Mouse (Mus musculus): ENCODE data around the gene Nol3. TPM values are rescaled to one million over a fixed set of nuclear protein-coding genes. Genes with fewer than 3 reads are reported as not detected.

The Nol3 gene
- polyA plus RNA-seq, 1 experiment from 2014 or later, result 1.2 TPM

- no peaks in the 10 kb centered on the region for H3K36me3 ChIP-seq (ENCODE audit: insufficient read depth, low read length)
- peaks cover 99% of the 10 kb centered on the region for H3K27me3 ChIP-seq (ENCODE audit: insufficient read depth, low read length)
- H3K27ac ChIP-seq (ENCODE audit: low read length), result no peak overlapping the region
- ATAC-seq (ENCODE audit: low FRiP score, low TSS enrichment), result no peak
- H3K4me1 ChIP-seq (ENCODE audit: insufficient read depth, low read length), result peaks cover 35% of the 10 kb centered on the region
- no peak overlapping the region for H3K9ac ChIP-seq (replicated peaks; ENCODE audit: low read length)
- H3K9me3 ChIP-seq (ENCODE audit: low read length), result no peaks in the 10 kb centered on the region
- H3K4me2 ChIP-seq (replicated peaks; ENCODE audit: low read depth, low read length), result no peak overlapping the region
- WGBS, result 1% methylated on average over 11 of the region's 11 CpGs
- H3K4me3 ChIP-seq (ENCODE audit: low read length), result peak overlapping the region; percentile 19; the same call in 1 of the 2 replicates
These were observed 5.1 kb upstream of the Nol3 start for GRCm38 (mm10) chr8:105270916-105271186.

GRCm38 (mm10) chr8:105275387-105275786 lies 553 bp upstream of the Nol3 start:
- Histone ChIP-seq H3K9ac (replicated peaks; ENCODE audit: low read length) (no peak overlapping the region), H3K4me3 (ENCODE audit: low read length) (no peak overlapping the region)
- no peak for ATAC-seq (ENCODE audit: low FRiP score, low TSS enrichment)

GRCm38 (mm10) chr8:105276292-105277120 lies 566 bp downstream of the Nol3 start:
- no peaks in the 10 kb centered on the region for H3K9me3 ChIP-seq (ENCODE audit: low read length)
- no peak overlapping the region for H3K27ac ChIP-seq (ENCODE audit: low read length)
- peak overlapping the region; percentile 42 for H3K4me3 ChIP-seq (ENCODE audit: low read length)
- peaks cover 16% of the 10 kb centered on the region for H3K4me1 ChIP-seq (ENCODE audit: insufficient read depth, low read length)
- H3K27me3 ChIP-seq (ENCODE audit: insufficient read depth, low read length), result peaks cover 86% of the 10 kb centered on the region
- H3K4me2 ChIP-seq (replicated peaks; ENCODE audit: low read depth, low read length), result peak overlapping the region; percentile 67
- 2% methylated on average over 30 of the region's 30 CpGs for WGBS
- H3K36me3 ChIP-seq (ENCODE audit: insufficient read depth, low read length), result peaks cover 1% of the 10 kb centered on the region; the same call in 1 of the 2 replicates
- H3K9ac ChIP-seq (replicated peaks; ENCODE audit: low read length), result peak overlapping the region; percentile 62
- peak; percentile 47; the same call in 1 of the 2 replicates for ATAC-seq (ENCODE audit: low FRiP score, low TSS enrichment)

More at GRCm38 (mm10) chr8:105275387-105275786, 553 bp upstream of the Nol3 start:
- Histone ChIP-seq H3K4me2 (replicated peaks; ENCODE audit: low read depth, low read length) (peak overlapping the region; percentile 67; the same call in 1 of the 2 replicates), H3K27me3 (ENCODE audit: insufficient read depth, low read length) (peaks cover 97% of the 10 kb centered on the region), H3K27ac (ENCODE audit: low read length) (no peak overlapping the region), H3K4me1 (ENCODE audit: insufficient read depth, low read length) (peaks cover 22% of the 10 kb centered on the region), H3K9me3 (ENCODE audit: low read length) (no peaks in the 10 kb centered on the region), H3K36me3 (ENCODE audit: insufficient read depth, low read length) (no peaks in the 10 kb centered on the region)
- 3% methylated on average over 9 of the region's 11 CpGs for WGBS

- ATAC-seq (ENCODE audit: low FRiP score, low TSS enrichment), result peak; percentile 55; the same call in 1 of the 2 replicates
- Histone ChIP-seq H3K4me3 (ENCODE audit: low read length) (peak overlapping the region; percentile 31), H3K27ac (ENCODE audit: low read length) (no peak overlapping the region), H3K9me3 (ENCODE audit: low read length) (no peaks in the 10 kb centered on the region), H3K4me2 (replicated peaks; ENCODE audit: low read depth, low read length) (peak overlapping the region; percentile 44), H3K36me3 (ENCODE audit: insufficient read depth, low read length) (peaks cover 8% of the 10 kb centered on the region; the same call in 1 of the 2 replicates), H3K9ac (replicated peaks; ENCODE audit: low read length) (no peak overlapping the region), H3K4me1 (ENCODE audit: insufficient read depth, low read length) (peaks cover 16% of the 10 kb centered on the region), H3K27me3 (ENCODE audit: insufficient read depth, low read length) (peaks cover 63% of the 10 kb centered on the region)
- 3% methylated on average over 28 of the region's 28 CpGs for WGBS
These were observed 3.0 kb downstream of the Nol3 start for GRCm38 (mm10) chr8:105278911-105279334.

- Histone ChIP-seq H3K4me2 (replicated peaks; ENCODE audit: low read depth, low read length) (no peak overlapping the region), H3K9ac (replicated peaks; ENCODE audit: low read length) (no peak overlapping the region), H3K4me3 (ENCODE audit: low read length) (no peak overlapping the region), H3K27ac (ENCODE audit: low read length) (no peak overlapping the region), H3K36me3 (ENCODE audit: insufficient read depth, low read length) (peaks cover 8% of the 10 kb centered on the region), H3K27me3 (ENCODE audit: insufficient read depth, low read length) (peaks cover 46% of the 10 kb centered on the region), H3K4me1 (ENCODE audit: insufficient read depth, low read length) (peaks cover 15% of the 10 kb centered on the region), H3K9me3 (ENCODE audit: low read length) (no peaks in the 10 kb centered on the region)
- no peak for ATAC-seq (ENCODE audit: low FRiP score, low TSS enrichment)
- WGBS, result 81% methylated on average over 3 of the region's 3 CpGs
These were observed 4.6 kb downstream of the Nol3 start for GRCm38 (mm10) chr8:105280567-105280966.

- H3K4me3 ChIP-seq (ENCODE audit: low read length), result no peak overlapping the region
- no peak overlapping the region for H3K4me2 ChIP-seq (replicated peaks; ENCODE audit: low read depth, low read length)
- 87% methylated on average over 12 of the region's 12 CpGs for WGBS
- H3K27me3 ChIP-seq (ENCODE audit: insufficient read depth, low read length), result peaks cover 34% of the 10 kb centered on the region
- no peak overlapping the region for H3K27ac ChIP-seq (ENCODE audit: low read length)
- H3K36me3 ChIP-seq (ENCODE audit: insufficient read depth, low read length), result peaks cover 8% of the 10 kb centered on the region
- no peak for ATAC-seq (ENCODE audit: low FRiP score, low TSS enrichment)
- H3K4me1 ChIP-seq (ENCODE audit: insufficient read depth, low read length), result peaks cover 5% of the 10 kb centered on the region; the same call in 1 of the 2 replicates
- H3K9me3 ChIP-seq (ENCODE audit: low read length), result no peaks in the 10 kb centered on the region
- H3K9ac ChIP-seq (replicated peaks; ENCODE audit: low read length), result no peak overlapping the region
These were observed 5.9 kb downstream of the Nol3 start for GRCm38 (mm10) chr8:105281821-105282220.

- H3K36me3 ChIP-seq (ENCODE audit: insufficient read depth, low read length), result peaks cover 8% of the 10 kb centered on the region
- H3K4me2 ChIP-seq (replicated peaks; ENCODE audit: low read depth, low read length), result no peak overlapping the region
- peaks cover 29% of the 10 kb centered on the region for H3K27me3 ChIP-seq (ENCODE audit: insufficient read depth, low read length)
- WGBS, result 93% methylated on average over 4 of the region's 4 CpGs
- no peak overlapping the region for H3K27ac ChIP-seq (ENCODE audit: low read length)
- H3K9me3 ChIP-seq (ENCODE audit: low read length), result no peaks in the 10 kb centered on the region
- H3K9ac ChIP-seq (replicated peaks; ENCODE audit: low read length), result no peak overlapping the region
- no peak overlapping the region for H3K4me3 ChIP-seq (ENCODE audit: low read length)
- H3K4me1 ChIP-seq (ENCODE audit: insufficient read depth, low read length), result peaks cover 5% of the 10 kb centered on the region; the same call in 1 of the 2 replicates
- ATAC-seq (ENCODE audit: low FRiP score, low TSS enrichment), result no peak
These were observed 6.3 kb downstream of the Nol3 start for GRCm38 (mm10) chr8:105282239-105282638.

GRCm38 (mm10) chr8:105283074-105283473 lies 7.1 kb downstream of the Nol3 start:
- peaks cover 5% of the 10 kb centered on the region; the same call in 1 of the 2 replicates for H3K4me1 ChIP-seq (ENCODE audit: insufficient read depth, low read length)
- H3K9me3 ChIP-seq (ENCODE audit: low read length), result no peaks in the 10 kb centered on the region
- H3K4me3 ChIP-seq (ENCODE audit: low read length), result no peak overlapping the region
- 31% methylated on average over 23 of the region's 23 CpGs for WGBS
- H3K27ac ChIP-seq (ENCODE audit: low read length), result no peak overlapping the region
- H3K4me2 ChIP-seq (replicated peaks; ENCODE audit: low read depth, low read length), result no peak overlapping the region
- peaks cover 21% of the 10 kb centered on the region for H3K27me3 ChIP-seq (ENCODE audit: insufficient read depth, low read length)
- 0 out of 2 replicates have a peak, but pooled peaks have one; percentile 32 for ATAC-seq (ENCODE audit: low FRiP score, low TSS enrichment)
- no peak overlapping the region for H3K9ac ChIP-seq (replicated peaks; ENCODE audit: low read length)
- peaks cover 8% of the 10 kb centered on the region for H3K36me3 ChIP-seq (ENCODE audit: insufficient read depth, low read length)

GRCm38 (mm10) chr8:105285514-105285913 lies 9.6 kb downstream of the Nol3 start:
- Histone ChIP-seq H3K9me3 (ENCODE audit: low read length) (no peaks in the 10 kb centered on the region), H3K4me2 (replicated peaks; ENCODE audit: low read depth, low read length) (no peak overlapping the region), H3K27me3 (ENCODE audit: insufficient read depth, low read length) (peaks cover 8% of the 10 kb centered on the region), H3K9ac (replicated peaks; ENCODE audit: low read length) (no peak overlapping the region), H3K4me3 (ENCODE audit: low read length) (no peak overlapping the region), H3K36me3 (ENCODE audit: insufficient read depth, low read length) (peaks cover 8% of the 10 kb centered on the region), H3K4me1 (ENCODE audit: insufficient read depth, low read length) (peaks cover 17% of the 10 kb centered on the region), H3K27ac (ENCODE audit: low read length) (no peak overlapping the region)
- no peak for ATAC-seq (ENCODE audit: low FRiP score, low TSS enrichment)
- WGBS, result 54% methylated on average over 12 of the region's 12 CpGs

- H3K4me3 ChIP-seq (ENCODE audit: low read length), result no peak overlapping the region
- H3K27me3 ChIP-seq (ENCODE audit: insufficient read depth, low read length), result peaks cover 11% of the 10 kb centered on the region
- no peaks in the 10 kb centered on the region for H3K9me3 ChIP-seq (ENCODE audit: low read length)
- ATAC-seq (ENCODE audit: low FRiP score, low TSS enrichment), result no peak
- H3K27ac ChIP-seq (ENCODE audit: low read length), result no peak overlapping the region
- H3K36me3 ChIP-seq (ENCODE audit: insufficient read depth, low read length), result peaks cover 3% of the 10 kb centered on the region
- 86% methylated on average over 4 of the region's 4 CpGs for WGBS
- H3K9ac ChIP-seq (replicated peaks; ENCODE audit: low read length), result no peak overlapping the region
- H3K4me2 ChIP-seq (replicated peaks; ENCODE audit: low read depth, low read length), result no peak overlapping the region
- H3K4me1 ChIP-seq (ENCODE audit: insufficient read depth, low read length), result peaks cover 20% of the 10 kb centered on the region
These were observed 11.0 kb downstream of the Nol3 start for GRCm38 (mm10) chr8:105286907-105287306.
